Mouse (Mus musculus) ES-E14 (cell line): ENCODE data around the gene Asic4. TPM values are rescaled to one million over a fixed set of nuclear protein-coding genes. Genes with fewer than 3 reads are reported as not detected.
A peak's percentile ranks its signal among the peaks of the same experiment; 100 is the strongest.

Experiments used
- DNase-seq: peaks from one replicate; pipeline ENCODE4 v3.0.0-alpha.2; 2013; ENCODE audit warnings: low read depth, low spot score
- H3K27ac ChIP-seq: 2 replicates; pipeline ENCODE4 v1.5.1; 2012; ENCODE audit warnings: low read depth, mild to moderate bottlenecking, low read length, moderate library complexity, mixed read lengths; ENCODE audit not compliant: poor library complexity, insufficient read depth, severe bottlenecking
- H3K36me3 ChIP-seq: 2 replicates; pipeline ENCODE4 v1.6.1; 2012; ENCODE audit warnings: mild to moderate bottlenecking, low read length, moderate library complexity, mixed read lengths; ENCODE audit not compliant: control insufficient read depth, poor library complexity, insufficient read depth, severe bottlenecking
- H3K4me1 ChIP-seq, 2 experiments: fragments of 150-350 bp in 1 of 2; sonication (generic) in 1 of 2; 2 replicates each; pipeline ENCODE4 v1.6.1; 2012; ENCODE audit warnings: low read length in 2 of 2, mild to moderate bottlenecking in 1 of 2, mixed read lengths in 1 of 2; ENCODE audit not compliant: control insufficient read depth in 2 of 2, insufficient read depth in 2 of 2, poor library complexity in 1 of 2
- H3K4me3 ChIP-seq, 2 experiments: fragments of 150-350 bp in 1 of 2; sonication (generic) in 1 of 2; 2 replicates each; pipeline ENCODE4 v1.5.1; 2012; ENCODE audit warnings: low read length in 2 of 2, low read depth in 1 of 2, mild to moderate bottlenecking in 1 of 2, mixed read lengths in 1 of 2; ENCODE audit not compliant: insufficient read depth in 1 of 2, poor library complexity in 1 of 2, severe bottlenecking in 1 of 2
- H3K9ac ChIP-seq: 2 replicates; pipeline ENCODE4 v1.6.1; 2012; ENCODE audit warnings: low read depth, mild to moderate bottlenecking, low read length, mixed read lengths; ENCODE audit not compliant: poor library complexity, insufficient read depth, severe bottlenecking
- H3K9me3 ChIP-seq: fragments of 150-350 bp; sonication (generic); 2 replicates; pipeline ENCODE4 v1.6.1; 2012; ENCODE audit warnings: low read depth, mild to moderate bottlenecking, low read length; ENCODE audit not compliant: control insufficient read depth, insufficient read depth
- CHD2 ChIP-seq: IDR thresholded peaks from 2 replicates; pipeline ENCODE4 v1.6.1; 2014; ENCODE audit warnings: mild to moderate bottlenecking, low read depth, low read length, inconsistent platforms
- HCFC1 ChIP-seq: IDR thresholded peaks from 2 replicates; pipeline ENCODE4 v1.6.1; 2012; ENCODE audit warnings: low read length, inconsistent platforms, borderline replicate concordance; ENCODE audit not compliant: insufficient read depth
- MAFK ChIP-seq: IDR thresholded peaks from 2 replicates; pipeline ENCODE4 v1.6.1; 2014; ENCODE audit warnings: mild to moderate bottlenecking, low read depth, low read length, inconsistent platforms; ENCODE audit not compliant: insufficient read depth
- ZC3H11A ChIP-seq: IDR thresholded peaks from 2 replicates; pipeline ENCODE4 v1.6.1; 2012; ENCODE audit warnings: low read depth, mild to moderate bottlenecking, inconsistent platforms, low read length, borderline replicate concordance
- ZNF384 ChIP-seq: IDR thresholded peaks from 2 replicates; pipeline ENCODE4 v1.6.1; 2012; ENCODE audit warnings: low read depth, low read length, inconsistent platforms
- in situ Hi-C, 2 experiments: fragments of 600-800 bp; cut with MboI; formaldehyde crosslinking; loops; one replicate each; pipeline ENCODE4 v1.15.1; 2025; ENCODE audit warnings: low sequenced_read_pairs in 2 of 2, inconsistent platforms in 1 of 2; ENCODE audit not compliant: unreplicated experiment in 2 of 2
- total RNA-seq: library from RNA; depleted of rRNA; stranded (reverse); fragments of 300-350 nt; gene quantifications from 2 replicates; pipeline ENCODE4 v1.2.3, GENCODE M21; 2012

The Asic4 gene
- total RNA-seq, 1 experiment = not detected

DNA sequence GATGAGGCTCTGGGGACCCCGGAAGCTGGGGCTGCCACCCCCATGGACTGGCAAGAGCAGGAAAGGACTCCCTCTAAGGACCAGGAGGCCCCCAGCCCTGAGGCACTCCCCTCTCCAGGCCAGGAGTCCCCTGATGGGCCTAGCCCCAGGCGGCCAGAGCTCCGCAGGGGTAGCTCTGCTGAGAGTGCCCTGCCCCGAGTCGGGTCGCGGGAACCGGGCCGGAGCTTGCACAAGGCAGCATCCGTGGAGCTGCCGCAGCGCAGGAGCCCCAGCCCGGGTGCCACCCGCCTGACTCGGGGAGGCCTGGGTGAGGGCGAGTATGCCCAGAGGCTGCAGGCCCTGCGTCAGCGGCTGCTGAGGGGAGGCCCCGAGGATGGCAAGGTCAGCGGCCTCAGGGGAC is 28.4 kb upstream of the Asic4 start:
- Histone ChIP-seq H3K4me1 (peaks cover 0 to 2% of the 10 kb centered on the region in 2 experiments; a peak in 1 of 4 replicates), H3K36me3 (no peaks in the 10 kb centered on the region), H3K9me3 (no peaks in the 10 kb centered on the region), H3K4me3 (peak overlapping the region; percentile 37 to 57; a peak in 2 of 4 replicates), H3K27ac (no peak overlapping the region), H3K9ac (no peak overlapping the region)
- TF ChIP-seq CHD2 (no peak), MAFK (no peak), HCFC1 (no peak), ZNF384 (no peak), ZC3H11A (no peak)
- DNase-seq = no peak
- in situ Hi-C loops = no loop called here

DNA sequence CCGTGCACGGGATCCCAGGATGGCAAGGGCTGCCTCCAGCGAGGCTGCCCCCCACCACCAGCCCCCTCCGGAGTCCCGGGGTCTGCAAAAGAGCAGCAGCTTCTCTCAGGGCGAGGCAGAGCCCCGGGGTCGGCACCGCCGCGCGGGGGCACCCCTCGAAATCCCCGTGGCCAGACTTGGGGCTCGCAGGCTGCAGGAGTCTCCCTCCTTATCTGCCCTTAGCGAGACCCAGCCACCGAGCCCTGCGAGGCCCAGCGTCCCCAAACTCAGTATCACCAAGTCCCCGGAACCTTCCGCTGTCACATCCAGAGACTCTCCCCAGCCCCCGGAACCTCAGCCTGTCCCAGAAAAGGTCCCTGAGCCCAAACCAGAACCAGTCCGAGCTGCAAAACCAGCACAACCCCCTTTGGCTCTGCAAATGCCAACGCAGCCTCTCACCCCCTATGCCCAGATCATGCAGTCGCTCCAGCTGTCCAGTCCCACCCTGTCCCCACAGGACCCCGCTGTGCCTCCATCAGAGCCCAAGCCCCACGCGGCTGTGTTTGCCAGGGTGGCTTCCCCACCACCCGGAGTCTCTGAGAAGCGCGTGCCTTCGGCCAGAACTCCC is 27.9 kb upstream of the Asic4 start:
- DNase-seq = no peak
- Histone ChIP-seq H3K9me3 (no peaks in the 10 kb centered on the region), H3K4me3 (peak overlapping the region; percentile 37 to 57; a peak in 3 of 4 replicates), H3K9ac (no peak overlapping the region), H3K36me3 (no peaks in the 10 kb centered on the region), H3K4me1 (peaks cover 2 to 4% of the 10 kb centered on the region in 2 experiments; a peak in 1 of 4 replicates), H3K27ac (no peak overlapping the region)
- TF ChIP-seq ZC3H11A (no peak), HCFC1 (no peak)
- in situ Hi-C loops = no loop called here

- no peaks in the 10 kb centered on the region for H3K36me3 ChIP-seq
- no peak overlapping the region for H3K27ac ChIP-seq
- in situ Hi-C loops = no loop called here
- peak overlapping the region; percentile 37 to 57; a peak in 3 of 4 replicates for H3K4me3 ChIP-seq
- DNase-seq = no peak
- TF ChIP-seq HCFC1 (no peak), ZC3H11A (no peak), CHD2 (no peak)
- 0 out of 2 replicates have a peak overlapping the region, but pooled peaks have one; percentile 6 for H3K9ac ChIP-seq
- peaks cover 2 to 9% of the 10 kb centered on the region in 2 experiments; a peak in 1 of 4 replicates for H3K4me1 ChIP-seq
- H3K9me3 ChIP-seq = no peaks in the 10 kb centered on the region
Measured at GRCm38 (mm10) chr1:75422823-75423471, 27.3 kb upstream of the Asic4 start.

GRCm38 (mm10) chr1:75423780-75424390 is 26.4 kb upstream of the Asic4 start:
- DNase-seq = no peak
- TF ChIP-seq ZNF384 = no peak
- no peak for TF ChIP-seq MAFK
- TF ChIP-seq CHD2 = no peak
- TF ChIP-seq HCFC1 = no peak
- TF ChIP-seq ZC3H11A = no peak
- Histone ChIP-seq H3K27ac (no peak overlapping the region), H3K9me3 (no peaks in the 10 kb centered on the region), H3K4me3 (no peak overlapping the region), H3K4me1 (peaks cover 2 to 10% of the 10 kb centered on the region in 2 experiments; a peak in 1 of 4 replicates), H3K36me3 (no peaks in the 10 kb centered on the region), H3K9ac (no peak overlapping the region)
- in situ Hi-C loops = no loop called here
